Mouse (Mus musculus) ovary, adult 18-20 months (tissue): Measurements from ENCODE around the gene Tbc1d22a.

Source experiments
- DNase-seq: peaks from one replicate; pipeline ENCODE4 v3.0.0; 2022; ENCODE audit warnings: low spot score, mixed read lengths

Tbc1d22a gene

DNA sequence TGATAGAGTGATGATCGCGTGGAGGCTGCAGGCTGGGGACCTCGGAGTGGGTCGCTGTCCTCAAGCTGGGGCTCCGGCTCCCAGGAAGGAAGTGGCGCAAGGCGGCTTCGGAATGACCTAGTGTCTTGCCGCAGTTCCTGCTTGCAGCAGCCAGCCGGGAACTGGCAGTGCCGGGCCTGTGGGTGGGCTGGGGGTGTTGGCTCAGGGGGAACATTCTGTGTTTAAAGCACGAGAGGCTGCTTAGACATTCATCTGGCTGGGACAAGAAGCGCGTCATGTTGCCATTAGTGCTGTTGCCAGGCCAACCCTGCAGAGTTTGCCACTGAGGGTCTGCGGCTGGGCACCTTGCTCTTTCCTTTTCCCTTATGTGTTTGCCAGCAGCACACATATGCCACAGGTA is 63.2 kb downstream of the Tbc1d22a start:
- no peak for DNase-seq

DNA sequence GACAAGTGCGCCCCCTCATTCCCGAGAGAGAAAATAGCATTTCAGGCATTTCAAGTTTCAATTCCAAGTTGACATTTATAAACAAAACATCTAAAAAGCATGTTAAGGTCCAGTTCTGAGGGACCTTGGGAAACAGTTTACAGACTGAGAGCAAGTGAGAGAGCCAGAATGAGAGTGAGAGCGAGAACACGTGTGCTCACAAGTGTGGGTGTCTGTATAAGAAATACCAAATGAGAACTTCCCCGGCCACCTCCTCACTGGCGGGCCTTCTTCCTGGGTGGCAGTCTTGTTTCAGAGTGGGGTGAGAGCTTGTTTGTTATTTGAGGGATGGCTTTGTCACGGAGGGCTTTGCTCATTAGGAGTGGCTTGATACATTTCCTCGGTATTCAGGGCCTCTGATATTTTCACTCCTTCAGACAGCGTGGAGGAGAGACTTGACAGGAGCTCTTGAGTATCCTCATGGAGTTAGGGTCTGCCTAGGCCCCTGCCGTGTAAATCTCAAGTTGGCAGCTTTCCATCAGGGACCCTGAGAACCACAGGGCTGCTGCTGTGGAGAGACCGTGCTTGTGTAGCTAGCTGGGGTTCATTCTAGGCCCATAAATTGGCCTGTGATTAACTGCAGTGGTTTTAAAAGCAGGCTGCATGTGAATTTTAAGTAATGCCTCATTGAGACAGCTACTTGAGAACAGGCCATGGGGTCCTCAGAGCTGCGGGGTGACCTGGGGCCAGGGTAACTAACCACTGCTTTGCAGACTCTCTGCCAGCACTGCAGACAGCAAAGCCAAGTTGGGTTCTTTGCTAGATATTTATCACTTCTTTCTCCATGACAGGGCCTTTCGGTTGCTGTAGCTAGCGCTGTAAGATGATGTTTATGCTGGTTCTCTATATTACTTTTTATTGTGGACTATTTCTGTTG is 65.1 kb downstream of the Tbc1d22a start:
- no peak for DNase-seq

DNA sequence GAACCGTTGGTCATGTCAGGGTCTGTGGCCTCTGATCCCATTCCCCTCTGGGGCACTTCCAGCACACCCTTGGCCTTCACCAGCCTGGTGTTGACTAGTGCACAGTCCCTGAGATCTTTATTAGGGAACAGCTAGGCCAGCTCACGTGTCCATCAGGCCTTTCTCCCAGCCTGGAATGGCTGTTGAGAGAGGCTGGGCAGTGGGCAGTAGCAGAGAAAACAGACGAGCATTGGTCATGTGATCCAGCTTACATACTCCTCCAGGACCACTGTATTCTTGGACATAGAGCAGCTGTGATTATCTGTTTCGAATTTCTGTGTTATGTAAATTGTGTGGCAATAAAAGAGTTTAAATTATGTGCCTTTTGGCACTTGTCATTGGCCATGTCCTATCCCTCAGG is 65.9 kb downstream of the Tbc1d22a start:
- DNase-seq: no peak

DNA sequence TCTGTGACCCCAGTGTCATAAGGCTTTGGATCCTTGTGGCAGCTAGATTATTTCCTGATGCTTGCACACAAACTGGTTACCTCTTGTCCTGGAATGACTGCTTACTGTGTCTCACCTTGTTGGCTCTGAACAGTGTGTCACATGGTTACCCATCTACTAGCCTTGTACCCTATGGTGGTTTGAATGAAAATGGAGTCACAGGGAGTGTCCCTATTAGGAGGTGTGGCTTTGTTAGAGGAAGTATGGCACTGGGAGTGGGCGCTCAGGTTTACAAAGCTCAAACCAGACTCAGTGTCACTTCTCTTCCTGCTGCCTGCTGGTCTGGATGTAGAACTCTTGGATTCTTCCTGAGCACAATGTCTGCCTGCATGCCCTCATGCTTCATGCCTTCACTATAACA is 69.0 kb downstream of the Tbc1d22a start:
- no peak for DNase-seq

DNA sequence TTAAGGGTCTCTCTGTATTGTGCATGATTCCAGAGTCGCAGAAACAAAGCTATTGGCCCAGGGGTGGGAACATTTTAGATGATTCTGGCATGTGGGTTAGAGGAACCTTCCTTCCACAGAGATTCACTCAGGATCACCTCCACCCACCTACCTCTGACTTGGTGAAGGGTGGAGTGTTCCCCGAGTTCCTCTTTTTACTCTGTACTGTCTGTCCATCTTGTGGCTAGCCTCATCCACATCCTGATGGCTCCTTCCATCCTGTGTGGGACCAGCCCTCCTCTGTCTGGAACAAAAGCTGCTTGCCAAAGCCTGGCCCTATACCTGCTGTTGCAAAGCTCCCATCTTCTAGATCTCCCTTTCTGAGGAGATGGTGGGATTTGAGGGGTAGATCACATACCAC is 71.0 kb downstream of the Tbc1d22a start:
- DNase-seq: no peak

DNA sequence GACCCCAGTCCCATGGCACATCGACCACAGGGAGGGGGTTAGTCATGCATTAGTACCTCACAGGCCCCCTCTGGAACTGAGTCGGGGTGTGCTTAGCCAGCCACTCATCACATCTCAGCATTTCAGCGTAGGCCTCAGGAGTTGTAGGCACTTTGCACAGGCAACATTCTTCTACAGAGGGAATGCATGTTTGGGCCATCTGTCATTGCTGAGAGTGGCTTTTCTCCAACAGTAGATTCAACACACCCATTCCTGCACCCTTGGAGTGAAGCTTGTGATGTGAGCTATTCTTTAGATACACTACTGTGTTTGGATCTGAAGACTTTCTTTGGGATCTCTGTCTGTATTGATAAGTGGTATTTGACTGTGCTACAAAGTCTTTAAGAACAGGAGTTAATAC is 75.8 kb downstream of the Tbc1d22a start:
- DNase-seq: no peak

GRCm38 (mm10) chr15:86292288-86292687 is 78.0 kb downstream of the Tbc1d22a start:
- DNase-seq: no peak

DNA sequence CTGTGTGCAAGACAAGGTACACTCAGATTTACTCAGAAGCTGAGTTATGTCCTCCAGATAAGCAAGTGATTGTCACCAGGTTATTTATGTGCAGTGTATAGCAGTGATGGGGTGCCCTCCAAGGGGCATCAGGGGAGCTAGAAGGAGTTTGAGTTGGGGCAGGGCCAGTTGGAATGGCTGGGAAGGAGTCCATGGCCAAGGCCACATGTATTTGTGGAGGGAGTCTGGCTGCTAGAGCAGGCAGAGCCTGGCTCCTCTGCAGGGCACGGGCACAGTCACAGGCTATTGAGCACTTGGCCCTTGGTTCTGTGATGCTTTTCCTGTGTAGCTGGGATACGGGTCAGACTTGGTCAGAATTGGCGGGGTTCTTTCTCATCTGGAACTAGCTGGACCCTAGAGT is 80.2 kb downstream of the Tbc1d22a start:
- no peak for DNase-seq

- no peak for DNase-seq
These were observed 81.5 kb downstream of the Tbc1d22a start for GRCm38 (mm10) chr15:86295722-86296288.

- DNase-seq: no peak
These were observed 83.0 kb downstream of the Tbc1d22a start for GRCm38 (mm10) chr15:86297281-86297680.

DNA sequence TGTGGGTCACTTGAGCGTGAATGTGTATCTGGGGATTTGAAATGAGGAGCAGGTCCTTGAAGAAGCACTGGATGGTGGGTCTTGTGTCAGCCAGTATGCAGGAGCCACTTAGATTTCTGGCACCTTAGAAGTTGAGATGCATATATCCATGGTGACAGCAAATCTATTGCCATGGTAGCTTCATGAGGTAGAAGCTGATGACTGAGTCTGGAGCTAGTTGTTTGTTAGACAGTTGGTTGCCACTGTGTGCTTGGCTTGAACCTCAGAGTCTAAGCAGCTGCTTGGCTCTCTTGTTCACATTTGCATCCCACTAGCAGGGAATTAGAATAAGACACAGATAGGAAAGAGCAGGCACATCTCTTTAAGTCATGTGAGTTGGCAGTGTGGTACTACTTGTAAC is 89.6 kb downstream of the Tbc1d22a start:
- no peak for DNase-seq

- DNase-seq: no peak
These were observed 90.6 kb downstream of the Tbc1d22a start for GRCm38 (mm10) chr15:86304861-86305260.

DNA sequence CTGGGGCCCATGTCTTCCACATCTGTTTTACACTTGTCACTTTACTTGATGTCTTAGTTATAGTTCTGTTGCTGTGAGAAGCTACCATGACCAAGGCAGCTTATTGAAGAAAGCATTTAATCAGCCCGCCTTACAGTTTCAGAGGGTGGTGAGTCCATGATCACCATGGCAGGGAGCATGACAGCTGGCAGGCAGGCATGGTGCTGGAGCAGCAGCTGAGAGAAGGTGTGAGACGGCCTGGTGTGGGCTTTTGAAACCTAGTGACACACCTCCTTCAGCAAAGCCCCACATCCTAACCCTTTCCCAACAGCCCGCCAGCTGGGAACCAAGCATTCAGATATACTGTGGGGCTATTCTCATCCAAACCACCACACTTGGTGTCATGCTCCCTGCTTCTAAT is 91.0 kb downstream of the Tbc1d22a start:
- no peak for DNase-seq

- DNase-seq: no peak
These were observed 95.1 kb downstream of the Tbc1d22a start for GRCm38 (mm10) chr15:86309213-86309829.

DNA sequence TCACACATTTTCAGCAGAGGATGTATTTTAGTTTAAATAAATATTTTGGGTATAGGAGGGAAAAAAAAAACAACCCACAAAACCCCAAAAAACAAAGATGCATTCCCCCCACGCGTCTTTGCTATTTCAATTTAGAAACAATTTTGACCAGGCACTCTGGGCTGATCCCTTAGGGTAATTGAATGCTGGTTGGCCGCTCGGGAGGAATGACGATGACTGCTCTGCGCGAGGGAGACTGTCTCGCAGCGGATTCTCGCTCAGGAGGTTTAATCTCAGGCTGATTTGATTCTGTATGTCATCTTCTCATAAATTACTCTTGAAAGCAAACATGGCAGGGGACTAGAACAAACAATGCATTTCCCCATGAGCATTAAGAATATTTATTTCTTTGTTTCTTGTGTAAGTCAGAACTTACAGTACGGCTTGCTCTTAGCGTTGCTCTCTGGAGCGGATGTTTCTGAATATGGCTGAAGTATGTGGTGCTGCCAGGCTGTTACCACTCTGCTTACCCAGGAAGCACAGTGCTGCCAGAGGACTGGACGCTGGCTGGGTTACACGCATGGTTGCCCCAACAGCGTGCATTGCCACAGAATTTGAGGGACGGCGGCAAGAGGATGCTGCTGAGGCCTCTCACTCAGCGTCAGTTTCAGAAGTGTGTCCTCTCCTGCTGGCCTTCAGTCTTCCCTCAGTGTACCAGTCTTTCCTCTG is 106.7 kb downstream of the Tbc1d22a start:
- DNase-seq: no peak

DNA sequence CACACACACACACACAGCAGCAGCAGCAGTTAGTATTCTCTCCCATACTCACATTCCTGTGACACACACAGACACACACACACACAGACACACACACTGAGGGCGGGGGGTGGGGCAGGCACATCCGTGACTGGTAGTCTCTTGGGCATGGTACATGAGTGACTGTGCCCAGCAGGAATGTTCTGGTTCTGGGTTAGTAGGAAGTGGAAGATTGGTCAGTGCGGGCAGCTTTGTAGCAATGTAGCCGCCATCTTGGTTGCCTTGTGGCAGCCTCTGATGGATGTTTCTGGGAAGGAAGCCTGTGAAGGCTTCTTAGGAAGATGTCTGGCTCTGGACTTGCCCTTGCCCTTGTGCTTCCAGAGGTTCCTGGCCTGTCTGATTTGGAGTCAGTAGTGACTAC is 112.1 kb downstream of the Tbc1d22a start:
- no peak for DNase-seq

GRCm38 (mm10) chr15:86329911-86330310 is 115.7 kb downstream of the Tbc1d22a start:
- DNase-seq: no peak

- no peak for DNase-seq
These were observed 116.2 kb downstream of the Tbc1d22a start for GRCm38 (mm10) chr15:86330454-86330853.

DNA sequence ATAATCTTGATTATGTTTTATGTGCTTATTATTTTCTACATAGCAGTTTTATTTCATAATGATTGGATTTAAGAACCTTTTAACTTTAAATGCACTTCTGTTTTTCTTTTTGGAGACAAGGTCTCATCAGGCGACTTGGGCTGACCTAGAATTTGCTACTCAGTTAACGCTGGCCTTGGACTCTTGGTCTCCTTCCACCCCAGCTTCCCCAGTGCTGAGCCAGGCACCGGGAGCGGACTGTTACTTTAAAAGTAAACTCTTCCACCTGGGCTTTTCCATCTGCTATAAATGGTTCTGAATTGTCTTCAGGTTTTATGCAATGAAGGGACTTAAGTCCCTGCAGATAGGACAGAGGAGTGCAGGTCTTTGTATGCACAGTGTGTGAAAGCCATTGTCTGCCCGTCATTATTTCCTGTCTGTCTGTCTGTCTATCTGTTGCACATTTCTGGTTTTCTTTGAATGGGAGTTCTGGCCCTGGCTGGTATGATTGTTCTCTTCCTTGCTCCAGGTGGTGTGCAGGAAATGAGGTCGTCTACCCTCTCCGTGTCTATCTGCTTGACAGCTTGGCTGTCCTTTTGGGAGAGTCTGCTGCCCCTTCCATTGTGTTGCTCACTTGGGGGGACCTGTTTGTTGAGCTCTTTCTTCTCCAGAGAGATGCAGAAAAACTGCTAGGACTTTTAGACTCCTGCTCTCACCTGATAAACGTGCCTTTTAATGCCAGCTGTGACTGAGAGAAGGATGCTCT is 117.4 kb downstream of the Tbc1d22a start:
- no peak for DNase-seq

DNA sequence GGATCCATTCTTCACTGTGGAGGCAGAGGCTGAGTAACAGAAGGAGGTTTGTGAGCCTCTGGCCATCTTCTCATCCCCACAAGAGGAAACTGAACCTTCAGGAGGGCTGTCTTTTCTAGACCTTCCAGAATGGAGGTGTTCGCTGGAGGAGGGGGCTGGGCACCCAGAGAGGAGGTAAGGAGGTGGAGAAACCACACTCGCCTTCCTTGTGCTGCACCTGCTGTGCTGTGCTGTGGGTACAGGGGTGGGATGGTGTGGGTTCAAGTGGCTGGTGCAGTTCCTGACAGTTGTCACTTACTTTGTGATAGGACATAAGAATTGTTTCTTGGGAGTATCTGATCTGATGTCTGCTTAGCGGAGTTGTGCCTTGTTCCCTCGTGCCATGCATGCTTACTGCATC is 118.9 kb downstream of the Tbc1d22a start:
- no peak for DNase-seq

GRCm38 (mm10) chr15:86333606-86334005 is 119.3 kb downstream of the Tbc1d22a start:
- no peak for DNase-seq

GRCm38 (mm10) chr15:86334276-86334675 is 120.0 kb downstream of the Tbc1d22a start:
- no peak for DNase-seq
